Mouse (Mus musculus) hindbrain, embryonic 10.5 days (tissue): ENCODE data around the gene Ppa1. TPM values are rescaled to one million over a fixed set of nuclear protein-coding genes. Genes with fewer than 3 reads are reported as not detected.
A peak's percentile ranks its signal among the peaks of the same experiment; 100 is the strongest.

Experiments used
- DNase-seq: peaks from one replicate; pipeline ENCODE4 v3.0.0-alpha.2; 2017; ENCODE audit warnings: low spot score
- H3K27ac ChIP-seq: fragments of 300-500 bp; sonication (generic); 2 replicates; pipeline ENCODE4 v1.5.1; 2016; ENCODE audit warnings: mild to moderate bottlenecking, moderate library complexity
- H3K27me3 ChIP-seq: fragments of 300-500 bp; sonication (generic); 2 replicates; pipeline ENCODE4 v1.6.1; 2016; ENCODE audit warnings: mild to moderate bottlenecking; ENCODE audit not compliant: poor library complexity, insufficient read depth, severe bottlenecking
- H3K36me3 ChIP-seq: fragments of 300-500 bp; sonication (generic); 2 replicates; pipeline ENCODE4 v1.6.1; 2016; ENCODE audit warnings: mild to moderate bottlenecking, moderate library complexity
- H3K4me1 ChIP-seq: fragments of 300-500 bp; sonication (generic); replicated peaks from 2 replicates; pipeline ENCODE4 v1.6.1; 2016; ENCODE audit warnings: mild to moderate bottlenecking
- H3K4me3 ChIP-seq: fragments of 300-500 bp; sonication (generic); 2 replicates; pipeline ENCODE4 v1.5.1; 2016; ENCODE audit warnings: mild to moderate bottlenecking, moderate library complexity
- H3K9me3 ChIP-seq: fragments of 300-500 bp; sonication (generic); 2 replicates; pipeline ENCODE4 v1.6.1; 2016; ENCODE audit warnings: mild to moderate bottlenecking, moderate library complexity
- WGBS: fragments of 180-500 bp; shearing (Covaris S2); methylation state at CpG from one replicate; pipeline ENCODE4 v1.1.7; 2016; 5-methylcytosine and 5-hydroxymethylcytosine counted together
- polyA plus RNA-seq: library from polyadenylated mRNA; unstranded; fragments of >200 nt; fragmentation: Nextera tagmentation; extraction: Ambion mirVana; gene quantifications from 2 replicates; pipeline ENCODE4 v1.2.1, GENCODE M21; 2016

Ppa1 gene
- polyA plus RNA-seq, 1 experiment from 2014 or later = 293 TPM

DNA sequence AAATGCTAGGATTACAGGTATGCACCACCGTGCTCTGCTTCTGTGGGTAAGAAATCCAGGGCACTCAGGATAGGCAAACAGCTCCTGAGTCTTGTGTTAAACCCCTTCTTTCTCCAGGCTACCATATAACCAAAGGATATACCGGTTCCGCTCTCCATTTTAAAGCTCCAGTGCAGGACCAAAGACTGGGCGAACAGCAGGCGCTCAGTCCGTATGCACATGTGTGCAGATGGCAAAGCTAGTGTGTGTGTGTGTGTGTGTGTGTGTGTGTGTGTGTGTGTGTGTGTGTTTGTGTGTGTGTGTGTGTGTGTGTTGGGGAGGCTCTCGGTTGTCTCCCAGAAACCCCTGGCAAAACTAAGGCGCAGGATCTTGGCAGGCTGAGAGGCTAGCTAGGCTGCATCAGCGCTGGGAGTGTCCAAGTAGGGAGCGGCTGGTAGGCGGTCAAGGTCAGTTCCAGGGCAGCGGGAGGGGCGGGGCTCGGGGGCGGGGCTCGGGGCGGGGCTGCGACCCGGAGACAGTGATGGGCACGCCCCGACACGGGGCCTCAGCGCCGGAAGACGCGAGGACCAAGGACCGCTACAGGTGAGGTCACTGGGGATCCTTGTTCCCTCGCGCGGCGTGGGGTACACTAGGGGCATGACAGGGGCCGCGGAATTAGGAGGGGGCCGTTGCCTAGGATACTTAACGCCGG is 66.6 kb downstream of the Ppa1 start, which contains the start of gene Aifm2:
Gene Aifm2, plus strand, starts transcription at position 493 of the 691 bp plus-strand sequence.
- Histone ChIP-seq H3K27me3 (peaks cover 54% of the 10 kb centered on the region), H3K36me3 (no peaks in the 10 kb centered on the region), H3K4me1 (peaks cover 15% of the 10 kb centered on the region), H3K4me3 (peak within 1 kb of the TSS; percentile 65), H3K9me3 (no peaks in the 10 kb centered on the region), H3K27ac (peak within 1 kb of the TSS; percentile 50; the same call in 1 of the 2 replicates)
- peak; percentile 78 for DNase-seq
- WGBS = 15% methylated on average over 36 of the region's 36 CpGs

DNA sequence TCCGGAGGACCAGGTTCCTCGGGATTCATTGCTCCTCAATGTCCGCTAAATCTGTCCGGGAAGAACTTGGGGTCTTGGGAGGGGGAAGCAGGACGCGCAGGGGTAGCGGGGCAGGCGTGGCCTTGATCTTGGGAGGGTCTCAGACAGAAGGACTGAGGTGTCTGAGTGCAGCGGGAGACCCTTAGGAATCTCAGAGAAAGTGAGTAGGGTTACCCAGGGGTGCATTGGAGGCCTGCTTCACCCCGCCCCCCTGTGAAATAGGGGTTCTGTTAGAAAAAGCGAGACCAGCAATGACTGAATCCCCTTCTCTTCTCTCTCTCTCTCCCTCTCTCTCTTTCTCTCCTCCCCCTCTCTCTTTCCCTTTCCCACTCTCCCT is 67.1 kb downstream of the Ppa1 start:
- H3K36me3 ChIP-seq = no peaks in the 10 kb centered on the region
- WGBS = 3% methylated on average over 11 of the region's 11 CpGs
- peak overlapping the region; percentile 65 for H3K4me3 ChIP-seq
- peaks cover 15% of the 10 kb centered on the region for H3K4me1 ChIP-seq
- DNase-seq = no peak
- no peaks in the 10 kb centered on the region for H3K9me3 ChIP-seq
- 0 out of 2 replicates have a peak overlapping the region, but pooled peaks have one; percentile 50 for H3K27ac ChIP-seq
- peaks cover 54% of the 10 kb centered on the region for H3K27me3 ChIP-seq

GRCm38 (mm10) chr10:61715996-61716864 is 67.9 kb downstream of the Ppa1 start:
- whole genome bisulfite sequencing = 76% methylated on average over 7 of the region's 7 CpGs
- H3K9me3 ChIP-seq = no peaks in the 10 kb centered on the region
- peaks cover 54% of the 10 kb centered on the region for H3K27me3 ChIP-seq
- no peaks in the 10 kb centered on the region for H3K36me3 ChIP-seq
- peak overlapping the region; percentile 65; the same call in 1 of the 2 replicates for H3K4me3 ChIP-seq
- H3K4me1 ChIP-seq = peaks cover 15% of the 10 kb centered on the region
- no peak overlapping the region for H3K27ac ChIP-seq
- no peak for DNase-seq

- no peak for DNase-seq
- peaks cover 49% of the 10 kb centered on the region for H3K27me3 ChIP-seq
- no peak overlapping the region for H3K27ac ChIP-seq
Observed at GRCm38 (mm10) chr10:61717406-61718296, 69.3 kb downstream of the Ppa1 start.

DNA sequence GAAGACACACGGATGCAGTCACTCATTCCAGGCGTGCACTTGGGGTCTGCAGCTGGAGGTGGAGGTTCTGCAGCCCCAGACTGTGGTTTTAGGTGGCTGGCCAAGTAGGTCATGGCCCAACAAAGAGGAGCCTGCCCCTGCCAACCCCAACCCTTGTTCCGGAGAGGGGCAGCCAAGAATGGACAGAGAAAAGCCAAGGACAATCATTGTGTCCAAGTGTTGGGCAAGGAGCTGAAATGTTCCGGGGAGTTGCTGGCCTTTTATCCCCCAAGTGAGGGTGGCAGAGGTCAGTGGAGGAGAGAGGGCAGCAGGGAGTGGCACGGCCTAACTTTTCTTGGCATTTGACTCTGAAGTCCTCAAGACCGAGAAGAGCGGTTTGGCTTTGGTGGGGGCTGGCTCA is 72.0 kb downstream of the Ppa1 start:
- Histone ChIP-seq H3K4me3 (no peak overlapping the region), H3K27me3 (peaks cover 28% of the 10 kb centered on the region), H3K36me3 (no peaks in the 10 kb centered on the region), H3K9me3 (no peaks in the 10 kb centered on the region), H3K27ac (no peak overlapping the region), H3K4me1 (peaks cover 7% of the 10 kb centered on the region)
- WGBS = 86% methylated on average over 7 of the region's 7 CpGs
- no peak for DNase-seq

More at GRCm38 (mm10) chr10:61717406-61718296, 69.3 kb downstream of the Ppa1 start:
- Histone ChIP-seq H3K9me3 (no peaks in the 10 kb centered on the region), H3K4me1 (peaks cover 15% of the 10 kb centered on the region), H3K36me3 (no peaks in the 10 kb centered on the region), H3K4me3 (no peak overlapping the region)
- 90% methylated on average over 12 of the region's 12 CpGs for WGBS

- Histone ChIP-seq H3K4me3 (no peak overlapping the region), H3K4me1 (no peaks in the 10 kb centered on the region), H3K27ac (no peak overlapping the region), H3K9me3 (no peaks in the 10 kb centered on the region), H3K27me3 (peaks cover 9% of the 10 kb centered on the region; the same call in 1 of the 2 replicates), H3K36me3 (no peaks in the 10 kb centered on the region)
- 75% methylated on average over 3 of the region's 3 CpGs for WGBS
- no peak for DNase-seq
Observed at GRCm38 (mm10) chr10:61722215-61722614, 73.9 kb downstream of the Ppa1 start.

DNA sequence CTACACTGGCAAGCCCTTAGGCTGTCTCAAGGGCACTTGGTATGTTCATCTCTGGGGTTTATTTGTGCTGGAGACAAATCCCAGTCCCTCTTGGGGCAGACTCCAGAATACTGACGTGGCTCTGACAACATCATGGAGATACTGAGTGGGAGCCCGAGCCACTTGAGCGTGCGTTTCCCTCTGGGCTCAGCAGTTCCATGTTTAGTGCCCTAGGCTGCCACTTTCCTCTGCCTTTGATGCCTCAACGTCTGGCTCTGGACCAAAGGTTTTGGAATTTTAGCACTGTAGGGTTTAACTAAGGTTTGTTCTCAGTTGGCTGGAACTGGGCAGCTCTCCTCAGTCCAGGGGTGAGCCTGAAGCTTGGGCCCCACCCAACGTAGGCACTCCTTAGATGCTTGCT is 74.9 kb downstream of the Ppa1 start:
- Histone ChIP-seq H3K4me1 (no peaks in the 10 kb centered on the region), H3K4me3 (no peak overlapping the region), H3K9me3 (no peaks in the 10 kb centered on the region), H3K36me3 (no peaks in the 10 kb centered on the region), H3K27ac (no peak overlapping the region), H3K27me3 (peaks cover 3% of the 10 kb centered on the region; the same call in 1 of the 2 replicates)
- 77% methylated on average over 6 of the region's 6 CpGs for WGBS
- DNase-seq = no peak

Other genes with a start within 250 kb of the Ppa1 start
- 0.12 and 0.24 TPM in 2 replicates for gene Nodal, start 230.6 kb upstream of the Ppa1 start, polyA plus RNA-seq
- gene Eif4ebp2, start 195.9 kb upstream of the Ppa1 start, polyA plus RNA-seq = 76.8 and 86.0 TPM in 2 replicates
- 9.8 and 13.5 TPM in 2 replicates for gene Lrrc20, start 172.8 kb upstream of the Ppa1 start, polyA plus RNA-seq
- gene Npffr1, start 53.1 kb upstream of the Ppa1 start, polyA plus RNA-seq = 0.09 and 0.19 TPM in 2 replicates
- gene Sar1a, start 31.7 kb downstream of the Ppa1 start, polyA plus RNA-seq = 217 and 229 TPM in 2 replicates
- 28.3 and 35.7 TPM in 2 replicates for gene Tysnd1, start 47.0 kb downstream of the Ppa1 start, polyA plus RNA-seq
- 5.1 and 8.2 TPM in 2 replicates for gene Aifm2, start 66.7 kb downstream of the Ppa1 start, polyA plus RNA-seq
- gene H2afy2, start 135.6 kb downstream of the Ppa1 start, polyA plus RNA-seq = 297 and 325 TPM in 2 replicates